Mouse (Mus musculus) olfactory bulb, adult 2 months (tissue): ENCODE measurements around the gene Prl2c1. TPM values are rescaled to one million over a fixed set of nuclear protein-coding genes. Genes with fewer than 3 reads are reported as not detected.
"Not testable (repeated sequence)": the region's sequence is repeated elsewhere in the genome, so short reads cannot be mapped to it uniquely, and the experiment has no call there.

Experiments
- H3K27ac ChIP-seq: fragments of 200-500 bp; 2 replicates; pipeline ENCODE4 v1.5.1; 2012; ENCODE audit warnings: low read depth, low read length; ENCODE audit not compliant: insufficient read depth
- H3K4me1 ChIP-seq: fragments of 200-500 bp; 2 replicates; pipeline ENCODE4 v1.6.1; 2012; ENCODE audit warnings: low read length; ENCODE audit not compliant: control insufficient read depth, insufficient read depth
- H3K4me3 ChIP-seq: fragments of 200-500 bp; 2 replicates; pipeline ENCODE4 v1.5.1; 2012; ENCODE audit warnings: mild to moderate bottlenecking, low read depth, low read length, moderate library complexity; ENCODE audit not compliant: insufficient read depth
- CTCF ChIP-seq: fragments of 200-500 bp; IDR thresholded peaks from 2 replicates; pipeline ENCODE4 v1.5.1; 2012; ENCODE audit warnings: low read depth, mild to moderate bottlenecking, low read length, moderate library complexity; ENCODE audit not compliant: insufficient read depth
- POLR2A ChIP-seq: fragments of 200-500 bp; IDR thresholded peaks from 2 replicates; pipeline ENCODE4 v1.6.1; 2012; ENCODE audit warnings: mild to moderate bottlenecking, low read depth, low read length, moderate library complexity; ENCODE audit not compliant: insufficient read depth
- WGBS: fragments of 180-500 bp; shearing (Covaris S2); methylation state at CpG from one replicate; pipeline ENCODE4 v1.1.7; 2018; 5-methylcytosine and 5-hydroxymethylcytosine counted together
- polyA plus RNA-seq: library from polyadenylated mRNA; stranded (reverse); fragments of >200 nt; gene quantifications from 2 replicates; pipeline ENCODE4 v1.2.4, GENCODE M21; 2012; ENCODE audit warnings: low replicate concordance; ENCODE audit not compliant: missing spikeins, insufficient read depth, insufficient read length

Prl2c1 gene
- not detected in 2 replicates for polyA plus RNA-seq

- Histone ChIP-seq H3K4me3 (no peak within 1 kb of the TSS), H3K27ac (no peak within 1 kb of the TSS), H3K4me1 (no peaks in the 10 kb centered on the region)
- TF ChIP-seq CTCF (no peak), POLR2A (no peak)
- WGBS = 93% methylated on average over 3 of the region's 3 CpGs
These were observed at the start of gene Prl2c1 for GRCm38 (mm10) chr13:27849042-27849441. Prl2c1 (plus strand) TSS chr13:27849342.

GRCm38 (mm10) chr13:27801354-27801753, 47.8 kb upstream of the Prl2c1 start, which contains the start of gene Prl2a1:
Prl2a1 (plus strand) TSS chr13:27801654.
- 87% methylated on average over 1 of the region's 1 CpGs for WGBS
- TF ChIP-seq POLR2A (no peak), CTCF (no peak)
- H3K27ac ChIP-seq = no peak within 1 kb of the TSS

GRCm38 (mm10) chr13:27802765-27803164, 46.4 kb upstream of the Prl2c1 start:
- no peak overlapping the region for H3K27ac ChIP-seq
- no peaks in the 10 kb centered on the region for H3K4me1 ChIP-seq
- no peak for TF ChIP-seq POLR2A
- no peak for TF ChIP-seq CTCF
- 94% methylated on average over 1 of the region's 1 CpGs for WGBS
- H3K4me3 ChIP-seq = no peak overlapping the region

More at GRCm38 (mm10) chr13:27801354-27801753, 47.8 kb upstream of the Prl2c1 start, which contains the start of gene Prl2a1:
- Histone ChIP-seq H3K4me1 (no peaks in the 10 kb centered on the region), H3K4me3 (no peak within 1 kb of the TSS)

- not testable (repeated sequence) for H3K4me3 ChIP-seq, H3K27ac ChIP-seq, H3K4me1 ChIP-seq
- WGBS = 95% methylated on average over 2 of the region's 2 CpGs
These were observed 55.1 kb downstream of the Prl2c1 start for GRCm38 (mm10) chr13:27904236-27904635.

Other genes with a start within 250 kb of the Prl2c1 start
- not detected in 2 replicates for gene Prl7b1, start 238.8 kb upstream of the Prl2c1 start, polyA plus RNA-seq
- gene Prl7a1, start 206.8 kb upstream of the Prl2c1 start, polyA plus RNA-seq = not detected in 2 replicates
- gene Prl7a2, start 181.3 kb upstream of the Prl2c1 start, polyA plus RNA-seq = not detected in 2 replicates
- gene Prl7d1, start 132.6 kb upstream of the Prl2c1 start, polyA plus RNA-seq = not detected in 2 replicates
- not detected in 2 replicates for gene Prl7c1, start 68.5 kb upstream of the Prl2c1 start, polyA plus RNA-seq
- not detected in 2 replicates for gene Prl2a1, start 47.7 kb upstream of the Prl2c1 start, polyA plus RNA-seq
- gene Prl4a1, start 166.9 kb downstream of the Prl2c1 start, polyA plus RNA-seq = not detected in 2 replicates